Mouse (Mus musculus): Measurements from ENCODE around the gene Rbms3.

The Rbms3 gene

GRCm38 (mm10) chr9:117192565-117193540 is 436.9 kb downstream of the Rbms3 start:
- intact Hi-C loops (cut with DNase I) = no loop called here

GRCm38 (mm10) chr9:117192093-117192492 is 437.6 kb downstream of the Rbms3 start:
- intact Hi-C loops (cut with DNase I) = no loop called here

- intact Hi-C loops (cut with DNase I) = no loop called here
Measured at GRCm38 (mm10) chr9:117188406-117188805, 441.3 kb downstream of the Rbms3 start.

- intact Hi-C loops (cut with DNase I) = no loop called here
Measured at GRCm38 (mm10) chr9:117187116-117188034, 442.3 kb downstream of the Rbms3 start.

GRCm38 (mm10) chr9:117180658-117181057 is 449.1 kb downstream of the Rbms3 start:
- intact Hi-C loops (cut with DNase I) = no loop called here

GRCm38 (mm10) chr9:117178366-117178765 is 451.3 kb downstream of the Rbms3 start:
- intact Hi-C loops (cut with DNase I) = no loop called here

- intact Hi-C loops (cut with DNase I) = no loop called here
Measured at GRCm38 (mm10) chr9:117172526-117172925, 457.2 kb downstream of the Rbms3 start.

GRCm38 (mm10) chr9:117169196-117169595 is 460.5 kb downstream of the Rbms3 start:
- intact Hi-C loops (cut with DNase I) = no loop called here

GRCm38 (mm10) chr9:117163143-117163542 is 466.6 kb downstream of the Rbms3 start:
- intact Hi-C loops (cut with DNase I) = no loop called here

- intact Hi-C loops (cut with DNase I) = no loop called here
Measured at GRCm38 (mm10) chr9:117161150-117161549, 468.6 kb downstream of the Rbms3 start.

GRCm38 (mm10) chr9:117156330-117156905 is 473.3 kb downstream of the Rbms3 start:
- intact Hi-C loops (cut with DNase I) = no loop called here

- intact Hi-C loops (cut with DNase I) = no loop called here
Measured at GRCm38 (mm10) chr9:117154590-117154989, 475.1 kb downstream of the Rbms3 start.

GRCm38 (mm10) chr9:117153686-117154274 is 475.9 kb downstream of the Rbms3 start:
- intact Hi-C loops (cut with DNase I) = no loop called here

GRCm38 (mm10) chr9:117151951-117152350 is 477.8 kb downstream of the Rbms3 start:
- intact Hi-C loops (cut with DNase I) = no loop called here

GRCm38 (mm10) chr9:117144057-117144723 is 485.5 kb downstream of the Rbms3 start:
- intact Hi-C loops (cut with DNase I) = no loop called here

- intact Hi-C loops (cut with DNase I) = no loop called here
Measured at GRCm38 (mm10) chr9:117139971-117140370, 489.7 kb downstream of the Rbms3 start.

- intact Hi-C loops (cut with DNase I) = no loop called here
Measured at GRCm38 (mm10) chr9:117136410-117136809, 493.3 kb downstream of the Rbms3 start.

GRCm38 (mm10) chr9:117134043-117134442 is 495.7 kb downstream of the Rbms3 start:
- intact Hi-C loops (cut with DNase I) = no loop called here

- intact Hi-C loops (cut with DNase I) = no loop called here
Measured at GRCm38 (mm10) chr9:117126816-117127215, 502.9 kb downstream of the Rbms3 start.

- intact Hi-C loops (cut with DNase I) = no loop called here
Measured at GRCm38 (mm10) chr9:117125844-117126243, 503.9 kb downstream of the Rbms3 start.
